Mouse (Mus musculus): ENCODE results near the gene Usp2. TPM values are rescaled to one million over a fixed set of nuclear protein-coding genes. Genes with fewer than 3 reads are reported as not detected.

Usp2 gene
- polyA plus RNA-seq, 1 experiment from 2014 or later = 1.8 TPM

- no peak for ATAC-seq
- Histone ChIP-seq H3K27ac (no peak overlapping the region), H3K4me3 (no peak overlapping the region), H3K4me2 (no peak overlapping the region), H3K36me3 (no peaks in the 10 kb centered on the region), H3K27me3 (replicated peaks) (peaks cover 57% of the 10 kb centered on the region), H3K9me3 (replicated peaks) (no peaks in the 10 kb centered on the region), H3K9ac (no peak overlapping the region), H3K4me1 (peaks cover 32% of the 10 kb centered on the region)
- WGBS (ENCODE audit: insufficient replicate concordance) = 51% methylated on average over 11 of the region's 11 CpGs
Observed at GRCm38 (mm10) chr9:44071914-44072598, 5.2 kb downstream of the Usp2 start.

- Histone ChIP-seq H3K9me3 (replicated peaks) (no peaks in the 10 kb centered on the region), H3K27me3 (replicated peaks) (peaks cover 59% of the 10 kb centered on the region), H3K4me1 (peaks cover 27% of the 10 kb centered on the region), H3K9ac (no peak overlapping the region), H3K4me3 (no peak overlapping the region), H3K36me3 (no peaks in the 10 kb centered on the region), H3K4me2 (no peak overlapping the region), H3K27ac (no peak overlapping the region)
- 47% methylated on average over 4 of the region's 4 CpGs for WGBS (ENCODE audit: insufficient replicate concordance)
- no peak for ATAC-seq
Observed at GRCm38 (mm10) chr9:44072599-44072915, 5.7 kb downstream of the Usp2 start.

DNA sequence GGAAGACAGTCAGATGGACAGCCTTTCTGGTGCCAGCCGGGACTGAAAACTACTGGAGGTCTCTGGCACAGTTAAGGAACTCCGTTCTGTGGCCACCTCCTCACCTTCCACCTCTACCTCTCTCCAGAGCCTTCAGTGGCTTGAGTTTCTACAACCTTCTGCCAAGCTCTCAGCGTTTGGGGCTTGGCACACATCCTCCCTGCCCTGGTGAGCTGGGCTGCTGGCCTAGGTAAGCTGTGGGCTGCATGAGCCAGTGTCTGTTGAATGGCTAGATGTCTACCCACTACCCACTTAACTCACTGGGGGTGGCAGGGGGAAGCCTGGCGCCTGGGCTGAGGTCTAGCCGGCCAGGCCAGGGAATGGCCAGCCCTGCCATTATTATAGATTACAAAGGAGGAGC is 6.3 kb downstream of the Usp2 start:
- Histone ChIP-seq H3K27me3 (replicated peaks) (peaks cover 63% of the 10 kb centered on the region), H3K4me1 (peaks cover 21% of the 10 kb centered on the region), H3K9ac (no peak overlapping the region), H3K9me3 (replicated peaks) (no peaks in the 10 kb centered on the region), H3K4me2 (no peak overlapping the region), H3K4me3 (no peak overlapping the region), H3K27ac (no peak overlapping the region), H3K36me3 (no peaks in the 10 kb centered on the region)
- no peak for ATAC-seq
- WGBS (ENCODE audit: insufficient replicate concordance) = 56% methylated on average over 5 of the region's 5 CpGs

DNA sequence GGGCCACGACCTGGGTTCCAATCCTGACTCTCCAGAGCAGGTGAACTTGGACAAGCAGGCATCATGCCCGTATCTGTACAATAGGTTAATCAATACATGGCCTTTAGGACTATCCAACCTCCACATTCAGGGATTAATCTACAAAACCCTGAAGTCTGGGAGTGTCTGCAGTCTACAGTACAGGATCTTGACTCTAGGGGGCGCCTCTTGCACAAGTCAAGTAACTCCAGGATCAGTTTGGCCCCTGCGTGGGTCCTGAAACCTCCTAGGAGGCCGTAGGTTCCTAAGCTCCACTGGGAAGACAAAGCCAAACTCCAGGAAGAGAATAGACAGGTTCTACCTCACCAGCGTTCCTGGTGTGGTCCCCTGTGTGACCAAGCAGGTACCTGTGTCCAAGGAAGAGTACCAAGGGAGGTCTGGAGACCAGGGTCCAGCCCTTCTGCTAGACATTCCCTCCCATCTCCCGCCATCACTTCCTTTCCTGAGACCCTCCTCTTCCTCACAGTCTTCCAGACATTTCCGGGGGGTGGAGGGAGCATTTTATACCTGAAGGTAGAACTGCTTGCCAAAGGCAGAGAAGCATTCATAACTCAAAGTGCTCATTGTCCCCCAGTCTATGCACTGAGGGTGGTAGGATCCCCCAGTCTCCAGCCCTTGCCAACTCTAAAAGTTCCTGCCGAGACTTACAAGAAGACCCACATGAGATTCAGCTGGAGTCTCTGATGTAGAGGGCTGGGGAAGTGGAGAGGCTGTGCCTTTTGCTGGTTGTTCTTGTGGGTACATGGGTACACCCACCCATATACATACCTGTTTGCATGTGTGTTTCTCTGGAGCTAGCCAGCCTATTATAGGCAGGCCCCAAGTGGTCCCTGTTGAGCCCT is 7.8 kb downstream of the Usp2 start:
- WGBS (ENCODE audit: insufficient replicate concordance) = 33% methylated on average over 9 of the region's 9 CpGs

DNA sequence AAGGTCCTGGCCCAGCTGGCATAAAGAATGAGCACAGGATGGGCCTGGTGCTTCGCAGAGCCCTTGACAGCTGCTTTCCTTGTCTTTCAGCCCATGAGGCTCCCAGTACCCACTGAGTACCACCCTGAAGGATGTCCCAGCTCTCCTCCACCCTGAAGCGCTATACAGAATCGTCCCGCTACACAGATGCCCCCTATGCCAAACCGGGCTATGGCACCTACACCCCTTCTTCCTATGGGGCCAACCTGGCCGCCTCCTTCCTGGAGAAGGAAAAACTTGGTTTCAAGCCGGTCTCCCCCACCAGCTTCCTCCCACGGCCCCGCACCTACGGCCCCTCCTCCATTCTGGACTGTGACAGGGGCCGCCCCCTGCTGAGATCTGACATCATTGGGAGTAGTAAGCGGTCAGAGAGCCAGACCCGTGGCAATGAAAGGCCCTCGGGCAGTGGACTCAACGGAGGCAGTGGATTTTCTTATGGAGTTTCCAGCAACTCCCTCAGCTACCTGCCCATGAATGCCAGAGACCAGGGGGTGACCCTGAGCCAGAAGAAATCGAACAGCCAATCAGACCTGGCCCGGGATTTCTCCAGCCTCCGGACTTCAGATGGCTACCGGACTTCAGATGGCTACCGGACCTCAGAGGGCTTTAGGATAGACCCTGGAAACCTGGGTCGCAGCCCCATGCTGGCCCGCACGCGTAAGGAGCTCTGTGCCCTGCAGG is 8.6 kb downstream of the Usp2 start:
- Histone ChIP-seq H3K36me3 (no peaks in the 10 kb centered on the region), H3K9ac (no peak overlapping the region), H3K9me3 (replicated peaks) (no peaks in the 10 kb centered on the region), H3K27ac (no peak overlapping the region), H3K4me3 (no peak overlapping the region), H3K27me3 (replicated peaks) (peaks cover 60% of the 10 kb centered on the region), H3K4me1 (peaks cover 22% of the 10 kb centered on the region; the same call in 1 of the 2 replicates), H3K4me2 (no peak overlapping the region)
- ATAC-seq = no peak
- WGBS (ENCODE audit: insufficient replicate concordance) = 65% methylated on average over 24 of the region's 24 CpGs

More for the DNA sequence above, 7.8 kb downstream of the Usp2 start:
- H3K4me1 ChIP-seq = peaks cover 21% of the 10 kb centered on the region; the same call in 1 of the 2 replicates
- no peak overlapping the region for H3K4me2 ChIP-seq
- no peak overlapping the region for H3K4me3 ChIP-seq
- H3K9me3 ChIP-seq (replicated peaks) = no peaks in the 10 kb centered on the region
- H3K27me3 ChIP-seq (replicated peaks) = peaks cover 58% of the 10 kb centered on the region
- no peak overlapping the region for H3K9ac ChIP-seq
- no peaks in the 10 kb centered on the region for H3K36me3 ChIP-seq
- ATAC-seq = no peak
- no peak overlapping the region for H3K27ac ChIP-seq

- 53% methylated on average over 16 of the region's 16 CpGs for WGBS (ENCODE audit: insufficient replicate concordance)
- Histone ChIP-seq H3K27ac (no peak overlapping the region), H3K27me3 (replicated peaks) (peaks cover 57% of the 10 kb centered on the region), H3K4me3 (no peak overlapping the region), H3K9me3 (replicated peaks) (no peaks in the 10 kb centered on the region), H3K4me2 (no peak overlapping the region), H3K4me1 (peaks cover 16% of the 10 kb centered on the region; the same call in 1 of the 2 replicates), H3K36me3 (no peaks in the 10 kb centered on the region), H3K9ac (no peak overlapping the region)
- no peak for ATAC-seq
Observed at GRCm38 (mm10) chr9:44075996-44076763, 9.4 kb downstream of the Usp2 start.

DNA sequence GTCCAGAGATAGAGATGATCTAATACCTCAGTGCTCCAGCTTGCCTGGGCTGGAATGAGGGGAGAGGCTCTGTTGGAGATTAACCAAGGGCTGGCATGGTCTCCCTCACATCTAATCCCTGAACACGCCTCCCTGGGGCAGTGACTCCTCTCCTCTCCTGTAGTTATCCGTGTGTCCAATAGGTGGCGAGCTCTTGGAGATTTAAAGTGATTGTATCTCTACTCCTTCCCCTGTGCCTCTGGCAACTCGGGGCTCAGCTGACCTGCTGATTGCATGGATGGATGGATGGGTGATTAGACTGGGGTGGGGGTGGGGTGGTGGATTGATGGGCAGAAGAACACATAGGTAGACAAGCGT is 9.9 kb downstream of the Usp2 start:
- ATAC-seq = no peak
- no peak overlapping the region for H3K4me2 ChIP-seq

DNA sequence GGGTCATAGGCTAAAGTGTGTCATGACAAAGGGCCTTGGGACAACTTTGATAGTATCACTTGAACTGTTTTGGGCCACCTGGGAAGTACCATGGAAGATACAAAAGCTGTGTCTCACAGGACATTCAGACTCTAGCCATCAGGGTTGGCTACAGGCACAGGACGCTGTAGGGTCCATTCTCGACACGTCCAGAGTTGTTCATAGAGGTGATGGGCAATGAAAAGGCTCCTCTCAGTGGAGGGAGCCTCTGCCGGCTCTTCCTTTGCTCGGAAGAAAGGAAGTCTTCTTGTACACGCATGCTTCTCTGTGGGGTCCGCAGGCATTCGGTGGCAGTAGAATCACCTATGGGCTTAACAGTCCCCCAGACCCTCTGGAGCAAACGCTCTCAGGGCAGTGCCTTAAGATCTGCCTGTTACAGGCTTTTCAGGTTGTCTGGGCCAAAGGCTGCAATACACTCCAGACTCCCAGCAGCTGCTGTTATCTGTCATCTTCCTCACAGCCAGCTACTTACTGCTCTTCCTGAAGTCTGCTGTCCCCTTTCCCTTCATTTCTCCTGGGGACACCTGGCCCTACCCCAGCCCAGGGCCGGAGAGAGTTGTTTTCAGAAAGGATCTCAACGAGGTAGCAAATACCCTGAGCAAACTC is 10.6 kb downstream of the Usp2 start:
- no peaks in the 10 kb centered on the region for H3K9me3 ChIP-seq (replicated peaks)
- no peak overlapping the region for H3K9ac ChIP-seq
- peaks cover 57% of the 10 kb centered on the region for H3K27me3 ChIP-seq (replicated peaks)
- peaks cover 12% of the 10 kb centered on the region; the same call in 1 of the 2 replicates for H3K4me1 ChIP-seq
- ATAC-seq = no peak
- no peak overlapping the region for H3K27ac ChIP-seq
- 73% methylated on average over 11 of the region's 11 CpGs for WGBS (ENCODE audit: insufficient replicate concordance)
- no peak overlapping the region for H3K4me3 ChIP-seq
- no peaks in the 10 kb centered on the region for H3K36me3 ChIP-seq
- no peak overlapping the region for H3K4me2 ChIP-seq

More for the DNA sequence above, 9.9 kb downstream of the Usp2 start:
- H3K9me3 ChIP-seq (replicated peaks) = no peaks in the 10 kb centered on the region
- H3K27ac ChIP-seq = no peak overlapping the region
- H3K9ac ChIP-seq = no peak overlapping the region
- peaks cover 14% of the 10 kb centered on the region; the same call in 1 of the 2 replicates for H3K4me1 ChIP-seq
- peaks cover 57% of the 10 kb centered on the region for H3K27me3 ChIP-seq (replicated peaks)
- H3K4me3 ChIP-seq = no peak overlapping the region
- no peaks in the 10 kb centered on the region for H3K36me3 ChIP-seq
- 11% methylated on average over 5 of the region's 5 CpGs for WGBS (ENCODE audit: insufficient replicate concordance)

DNA sequence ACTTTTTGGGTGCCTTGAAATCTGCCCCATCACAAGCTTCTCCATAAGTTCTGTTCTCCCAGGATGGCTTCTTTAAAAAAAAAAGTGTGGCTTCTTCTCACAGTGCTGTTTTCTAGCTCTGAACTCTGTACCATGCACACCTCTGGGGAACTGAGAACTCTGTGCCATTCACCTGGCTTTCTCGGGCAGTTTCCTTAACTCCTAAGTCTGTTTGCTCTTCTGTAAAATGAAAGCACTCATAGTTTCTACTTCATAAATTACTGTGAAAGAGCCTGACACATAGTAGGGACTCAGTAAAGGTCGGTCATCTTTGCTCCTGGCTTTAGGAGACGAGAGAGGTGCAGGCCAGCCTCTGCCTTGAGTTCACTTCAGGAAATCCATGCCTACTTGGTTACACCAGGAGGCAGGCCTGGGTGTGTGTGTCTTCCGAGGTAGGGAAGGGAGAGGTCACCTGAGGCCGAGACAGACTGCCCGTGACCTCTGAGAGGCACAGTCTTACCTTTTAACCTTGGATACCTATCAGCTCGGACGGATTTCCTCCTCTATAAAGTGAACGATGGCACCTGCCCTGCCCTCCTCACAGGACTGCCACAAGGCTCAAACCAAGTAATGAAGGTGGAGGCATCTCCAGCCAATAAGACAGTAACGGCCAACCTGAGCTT is 11.4 kb downstream of the Usp2 start:
- H3K4me1 ChIP-seq = peaks cover 10% of the 10 kb centered on the region
- H3K4me3 ChIP-seq = no peak overlapping the region
- no peak overlapping the region for H3K4me2 ChIP-seq
- no peaks in the 10 kb centered on the region for H3K36me3 ChIP-seq
- H3K9ac ChIP-seq = no peak overlapping the region
- WGBS (ENCODE audit: insufficient replicate concordance) = 66% methylated on average over 10 of the region's 10 CpGs
- H3K27ac ChIP-seq = no peak overlapping the region
- no peaks in the 10 kb centered on the region for H3K9me3 ChIP-seq (replicated peaks)
- no peak for ATAC-seq
- H3K27me3 ChIP-seq (replicated peaks) = peaks cover 57% of the 10 kb centered on the region

DNA sequence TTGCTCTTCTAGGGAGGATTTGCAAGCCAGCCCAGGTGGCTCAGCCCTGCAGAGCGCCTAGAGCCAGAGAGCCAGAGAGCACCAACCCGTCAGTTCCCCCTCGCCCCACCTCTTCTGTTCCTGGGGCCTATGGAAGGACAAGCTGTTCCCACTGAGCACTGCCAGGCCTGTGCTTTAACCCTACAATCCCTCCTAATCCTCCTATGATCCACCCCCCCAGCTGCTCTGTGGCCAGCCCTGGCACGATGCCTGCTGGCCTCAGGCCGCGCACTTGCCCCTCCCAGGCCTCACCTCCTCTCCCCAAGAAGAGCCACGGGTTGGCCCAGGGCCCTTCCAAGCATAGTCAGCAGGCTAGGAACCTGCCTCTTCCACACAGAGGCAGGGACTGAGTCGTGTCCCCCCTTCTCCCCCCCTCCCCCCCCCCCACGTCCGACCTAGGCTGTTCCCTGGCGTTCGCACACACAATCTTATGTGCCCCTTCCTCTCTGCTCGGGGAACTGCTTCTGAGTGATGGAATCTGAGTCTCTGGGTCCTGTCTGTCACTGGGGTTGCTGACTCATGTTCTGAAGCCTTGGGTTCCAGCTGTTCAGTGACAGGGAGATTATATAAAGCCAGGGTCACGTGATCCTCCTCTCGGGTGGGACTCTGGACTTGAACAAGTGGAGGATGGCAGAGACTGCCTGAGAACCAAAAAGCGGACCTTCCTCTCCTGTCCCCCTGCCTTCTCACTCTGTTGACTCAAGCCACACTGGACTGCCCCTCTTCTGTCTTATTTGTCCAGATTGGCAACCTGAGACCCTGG is 12.3 kb downstream of the Usp2 start:
- Histone ChIP-seq H3K9ac (no peak overlapping the region), H3K9me3 (replicated peaks) (no peaks in the 10 kb centered on the region), H3K4me2 (no peak overlapping the region), H3K4me1 (peaks cover 19% of the 10 kb centered on the region), H3K36me3 (no peaks in the 10 kb centered on the region), H3K27ac (no peak overlapping the region), H3K4me3 (no peak overlapping the region), H3K27me3 (replicated peaks) (peaks cover 65% of the 10 kb centered on the region)
- WGBS (ENCODE audit: insufficient replicate concordance) = 43% methylated on average over 16 of the region's 16 CpGs
- no peak for ATAC-seq

All from liver, embryonic 12.5 days (tissue).